ENCODE assay signal across 21 mouse cellular contexts in genomic region chr3:65203361-65204117, GRCm38 (mm10).
DNase-seq lines count a peak whose midpoint lies in the region; ATAC-seq and TF ChIP-seq lines count a peak whose summit lies in the region.
"Had no signal": no experiment of that assay in that cellular context is flagged by ENCODE, and none has a peak within 500 bp of the region (broad histone marks: within the 10 kb centered on the region; RNA-seq: fewer than 3 reads in every experiment).

No protein-coding gene starts in this region.

- H3K36me3 ChIP-seq in midbrain, embryonic 11.5 days (ENCODE audit: control insufficient read depth, insufficient read depth, low read length) = no peaks in the 10 kb centered on the region
- no peaks in the 10 kb centered on the region for H3K36me3 ChIP-seq in midbrain, postnatal 0 days (ENCODE audit: insufficient read depth, low read length)
- H3K36me3 ChIP-seq: embryonic facial prominence, embryonic 15.5 days; forebrain, embryonic 10.5 days; hindbrain, embryonic 13.5 days; stomach, embryonic 15.5 days had no signal

- no peaks in the 10 kb centered on the region for H3K27me3 ChIP-seq in midbrain, embryonic 11.5 days (ENCODE audit: control insufficient read depth, insufficient read depth, low read length)
- H3K27me3 ChIP-seq in midbrain, postnatal 0 days (ENCODE audit: insufficient read depth, low read length) = no peaks in the 10 kb centered on the region
- H3K27me3 ChIP-seq: CH12.LX; embryonic facial prominence, embryonic 15.5 days; hindbrain, embryonic 13.5 days; stomach, embryonic 15.5 days had no signal

- H3K4me3 ChIP-seq in midbrain, embryonic 11.5 days (ENCODE audit: low read depth, low read length) = no peak overlapping the region
- no peak overlapping the region for H3K4me3 ChIP-seq in midbrain, postnatal 0 days (ENCODE audit: low read depth, low read length)
- H3K4me3 ChIP-seq: embryonic facial prominence, embryonic 15.5 days; forebrain, embryonic 10.5 days; hindbrain, embryonic 13.5 days; stomach, embryonic 15.5 days had no signal

- peak; percentile 78 for ATAC-seq in midbrain, embryonic 11.5 days (ENCODE audit: low FRiP score)
- no peak for ATAC-seq in midbrain, postnatal 0 days (ENCODE audit: low FRiP score)
- peak; percentile 93 for ATAC-seq in megakaryocyte progenitor cell, adult 5-6 weeks (replicated peaks; ENCODE audit: poor library complexity)
- ATAC-seq: intestine, embryonic 16.5 days had no signal

- DNase-seq in midbrain, embryonic 11.5 days (ENCODE audit: low spot score, missing footprints) = peak; percentile 80
- no peak for DNase-seq in midbrain, postnatal 0 days (ENCODE audit: low spot score)
- peak; percentile 20 for DNase-seq in forelimb bud, embryonic 11.5 days (ENCODE audit: low read depth, low spot score)
- no peak for DNase-seq in thymus, postnatal 10 days (ENCODE audit: low spot score in 2 of 2)
- DNase-seq in Muller cell, postnatal 12 days (ENCODE audit: inconsistent ontology term) = no peak
- no peak for DNase-seq in spleen, postnatal 4 days (ENCODE audit: low spot score in 2 of 2)
- DNase-seq: adrenal gland, postnatal 14 days; cerebellum, adult 18-20 months; layer of hippocampus, postnatal 36 days; lung, adult 2 months; lung, postnatal 36 days; thymus, adult 2 months had no signal

- peak overlapping the region; percentile 32; the same call in 1 of the 2 replicates for H3K27ac ChIP-seq in midbrain, embryonic 11.5 days (ENCODE audit: low read depth, low read length)
- H3K27ac ChIP-seq in midbrain, postnatal 0 days (ENCODE audit: low read depth, low read length) = no peak overlapping the region
- H3K27ac ChIP-seq: embryonic facial prominence, embryonic 15.5 days; forebrain, embryonic 10.5 days; hindbrain, embryonic 13.5 days; kidney, postnatal 0 days; stomach, embryonic 15.5 days had no signal

- TF ChIP-seq CTCF in midbrain, postnatal 0 days (IDR thresholded peaks at IDR 0.05) = no peak

- 36% methylated on average over 8 of the region's 8 CpGs for WGBS in midbrain, embryonic 11.5 days
- 44% methylated on average over 8 of the region's 8 CpGs for WGBS in midbrain, postnatal 0 days

- no peak overlapping the region for H3K9ac ChIP-seq in midbrain, embryonic 11.5 days (ENCODE audit: low read length)
- no peak overlapping the region for H3K9ac ChIP-seq in midbrain, postnatal 0 days (replicated peaks; ENCODE audit: low read length, poor library complexity, severe bottlenecking)
- H3K9ac ChIP-seq: embryonic facial prominence, embryonic 15.5 days; hindbrain, embryonic 13.5 days; stomach, embryonic 15.5 days had no signal

- H3K4me2 ChIP-seq in midbrain, embryonic 11.5 days = no peak overlapping the region
- no peak overlapping the region for H3K4me2 ChIP-seq in midbrain, postnatal 0 days (ENCODE audit: low read depth, low read length, poor library complexity, severe bottlenecking)
- H3K4me2 ChIP-seq: embryonic facial prominence, embryonic 15.5 days; hindbrain, embryonic 13.5 days; liver, embryonic 11.5 days; stomach, embryonic 15.5 days had no signal

- H3K9me3 ChIP-seq in midbrain, embryonic 11.5 days (ENCODE audit: control insufficient read depth, low read length) = no peaks in the 10 kb centered on the region
- no peaks in the 10 kb centered on the region for H3K9me3 ChIP-seq in midbrain, postnatal 0 days (ENCODE audit: low read length)
- H3K9me3 ChIP-seq: embryonic facial prominence, embryonic 15.5 days; forebrain, embryonic 10.5 days; hindbrain, embryonic 13.5 days; stomach, embryonic 15.5 days had no signal

- H3K4me1 ChIP-seq in midbrain, embryonic 11.5 days (ENCODE audit: control insufficient read depth, insufficient read depth, low read length) = peaks cover 20% of the 10 kb centered on the region
- H3K4me1 ChIP-seq in midbrain, postnatal 0 days (ENCODE audit: insufficient read depth, low read length) = no peaks in the 10 kb centered on the region
- H3K4me1 ChIP-seq: embryonic facial prominence, embryonic 15.5 days; stomach, embryonic 15.5 days had no signal

Comparison
In these comparisons a context has a peak if more than half of its experiments do, and no peak if none do; other contexts are left out.
1. DNase-seq: peak in midbrain, embryonic 11.5 days (single experiment) and forelimb bud, embryonic 11.5 days (single experiment); none in midbrain, postnatal 0 days (single experiment), thymus, postnatal 10 days (0 of 2), Muller cell, postnatal 12 days (single experiment) and spleen, postnatal 4 days (0 of 2).